Mouse (Mus musculus) stomach, embryonic 14.5 days (tissue): ENCODE results near the gene Scfd2. TPM values are rescaled to one million over a fixed set of nuclear protein-coding genes. Genes with fewer than 3 reads are reported as not detected.
A peak's percentile ranks its signal among the peaks of the same experiment; 100 is the strongest.

Source experiments
- ATAC-seq: fragments of 200-750 bp; cut with Nextera tagmentation; 2 replicates; pipeline ENCODE4 v1.8.0; 2017; ENCODE audit warnings: low read depth, moderate TSS enrichment; ENCODE audit not compliant: insufficient number of reproducible peaks, insufficient read depth, low FRiP score
- H3K27ac ChIP-seq: fragments of 300-500 bp; sonication (generic); 2 replicates; pipeline ENCODE4 v1.5.1; 2014; ENCODE audit warnings: mild to moderate bottlenecking, low read length, moderate library complexity, mixed read lengths
- H3K27me3 ChIP-seq: fragments of 300-500 bp; sonication (generic); 2 replicates; pipeline ENCODE4 v1.6.1; 2014; ENCODE audit warnings: low read length, control low read depth, mixed read lengths; ENCODE audit not compliant: control insufficient read depth, insufficient read depth
- H3K36me3 ChIP-seq: fragments of 300-500 bp; sonication (generic); 2 replicates; pipeline ENCODE4 v1.6.1; 2014; ENCODE audit warnings: mild to moderate bottlenecking, control low read depth, low read length, moderate library complexity, mixed read lengths; ENCODE audit not compliant: control insufficient read depth, insufficient read depth
- H3K4me1 ChIP-seq: fragments of 300-500 bp; sonication (generic); 2 replicates; pipeline ENCODE4 v1.6.1; 2014; ENCODE audit warnings: low read length, control low read depth, mixed read lengths; ENCODE audit not compliant: control insufficient read depth, insufficient read depth
- H3K4me2 ChIP-seq: fragments of 300-500 bp; sonication (generic); replicated peaks from 2 replicates; pipeline ENCODE4 v1.6.1; 2014; ENCODE audit warnings: low read depth, low read length, control low read depth
- H3K4me3 ChIP-seq: fragments of 300-500 bp; sonication (generic); 2 replicates; pipeline ENCODE4 v1.5.1; 2014; ENCODE audit warnings: low read depth, low read length, control low read depth
- H3K9ac ChIP-seq: fragments of 300-500 bp; sonication (generic); replicated peaks from 2 replicates; pipeline ENCODE4 v1.6.1; 2014; ENCODE audit warnings: low read depth, mild to moderate bottlenecking, control low read depth, low read length, moderate library complexity, mixed read lengths
- H3K9me3 ChIP-seq: fragments of 300-500 bp; sonication (generic); 2 replicates; pipeline ENCODE4 v1.6.1; 2016; ENCODE audit warnings: low read depth, low read length, control low read depth; ENCODE audit not compliant: control insufficient read depth
- WGBS: fragments of 180-500 bp; shearing (Covaris S2); extraction: QIAGEN DNeasy Blood & Tissue Kit; methylation state at CpG from one replicate; pipeline ENCODE4 v1.1.7; 2014; 5-methylcytosine and 5-hydroxymethylcytosine counted together
- polyA plus RNA-seq: library from polyadenylated mRNA; unstranded; fragments of >200 nt; fragmentation: Nextera tagmentation; extraction: Ambion mirVana; gene quantifications from 2 replicates; pipeline ENCODE4 v1.2.1, GENCODE M21; 2014

Scfd2 gene
- polyA plus RNA-seq, 1 experiment from 2014 or later = 15.0 TPM

DNA sequence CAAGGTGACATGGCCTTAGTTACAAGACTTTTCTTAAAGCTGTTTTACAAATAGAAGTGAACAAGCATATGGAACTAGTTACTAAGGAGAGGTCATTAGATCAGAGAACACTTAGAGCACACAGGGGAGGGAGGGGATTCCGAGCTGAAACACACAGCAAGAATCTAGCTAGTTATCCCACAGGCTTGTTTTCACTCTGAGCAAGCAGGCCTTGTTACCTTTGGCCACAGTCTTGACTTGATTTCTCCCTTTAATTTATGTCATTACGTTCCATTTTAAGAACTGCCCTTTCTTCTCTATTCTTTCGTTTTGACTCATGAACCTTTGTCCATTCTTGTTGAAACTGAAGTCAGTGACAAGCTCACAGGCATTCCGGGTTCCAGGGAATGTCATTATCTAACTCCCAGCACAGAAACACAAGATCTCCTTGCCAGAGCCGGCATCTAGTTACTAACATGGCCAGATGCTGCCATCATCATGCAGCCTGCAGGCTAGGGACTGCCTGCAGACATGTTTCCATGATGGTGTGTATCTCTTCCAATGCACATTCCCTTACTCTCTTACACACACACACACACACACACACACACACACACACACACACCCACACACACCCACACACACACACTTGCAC is 263.7 kb downstream of the Scfd2 start:
- Histone ChIP-seq H3K27ac (no peak overlapping the region), H3K36me3 (no peaks in the 10 kb centered on the region), H3K4me1 (peaks cover 24% of the 10 kb centered on the region), H3K4me2 (no peak overlapping the region), H3K9ac (no peak overlapping the region), H3K27me3 (no peaks in the 10 kb centered on the region), H3K4me3 (no peak overlapping the region), H3K9me3 (no peaks in the 10 kb centered on the region)
- WGBS = 69% methylated on average over 5 of the region's 5 CpGs
- ATAC-seq = no peak

DNA sequence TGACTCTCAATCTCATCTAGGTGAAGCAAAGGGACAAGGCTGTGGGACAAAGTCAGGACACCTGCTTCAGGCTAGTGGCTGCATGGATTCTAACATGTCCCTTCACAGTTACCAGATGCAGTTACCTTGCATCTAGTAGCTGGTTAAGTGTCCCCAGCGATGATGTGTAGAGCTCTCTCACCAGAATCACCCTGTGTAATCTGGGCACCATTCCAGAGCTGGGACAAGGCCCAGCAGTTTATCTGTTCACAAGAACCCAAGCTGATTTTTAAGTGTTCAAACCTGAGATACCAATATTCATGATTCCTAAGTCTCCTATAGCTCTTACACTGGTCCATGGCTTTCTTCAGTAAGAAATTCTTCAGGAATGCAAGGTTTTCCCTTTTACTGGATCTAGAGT is 264.4 kb downstream of the Scfd2 start:
- H3K4me3 ChIP-seq = no peak overlapping the region
- H3K36me3 ChIP-seq = no peaks in the 10 kb centered on the region
- 65% methylated on average over 1 of the region's 1 CpGs for WGBS
- H3K4me1 ChIP-seq = peaks cover 24% of the 10 kb centered on the region
- H3K9ac ChIP-seq = no peak overlapping the region
- H3K4me2 ChIP-seq = no peak overlapping the region
- no peaks in the 10 kb centered on the region for H3K27me3 ChIP-seq
- no peak overlapping the region for H3K27ac ChIP-seq
- H3K9me3 ChIP-seq = no peaks in the 10 kb centered on the region
- ATAC-seq = no peak

DNA sequence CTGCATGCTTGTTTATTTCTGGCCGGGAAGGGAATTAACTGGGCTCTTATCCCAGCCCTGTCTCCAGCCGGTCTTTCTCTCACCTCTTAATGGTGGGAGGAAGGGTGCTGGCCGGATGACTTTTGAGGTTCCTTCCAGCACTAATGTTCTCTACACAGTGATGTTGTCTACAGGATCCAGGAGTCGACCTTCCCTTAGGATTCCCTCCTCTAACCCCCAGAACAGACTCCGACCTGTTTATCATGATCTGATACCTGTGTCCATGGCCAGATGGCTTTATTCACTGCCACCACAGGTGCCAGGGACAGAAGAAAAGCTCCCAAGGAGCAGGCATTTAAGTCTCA is 265.1 kb downstream of the Scfd2 start:
- H3K4me3 ChIP-seq = no peak overlapping the region
- ATAC-seq = peak; percentile 46; the same call in 1 of the 2 replicates
- H3K27ac ChIP-seq = no peak overlapping the region

DNA sequence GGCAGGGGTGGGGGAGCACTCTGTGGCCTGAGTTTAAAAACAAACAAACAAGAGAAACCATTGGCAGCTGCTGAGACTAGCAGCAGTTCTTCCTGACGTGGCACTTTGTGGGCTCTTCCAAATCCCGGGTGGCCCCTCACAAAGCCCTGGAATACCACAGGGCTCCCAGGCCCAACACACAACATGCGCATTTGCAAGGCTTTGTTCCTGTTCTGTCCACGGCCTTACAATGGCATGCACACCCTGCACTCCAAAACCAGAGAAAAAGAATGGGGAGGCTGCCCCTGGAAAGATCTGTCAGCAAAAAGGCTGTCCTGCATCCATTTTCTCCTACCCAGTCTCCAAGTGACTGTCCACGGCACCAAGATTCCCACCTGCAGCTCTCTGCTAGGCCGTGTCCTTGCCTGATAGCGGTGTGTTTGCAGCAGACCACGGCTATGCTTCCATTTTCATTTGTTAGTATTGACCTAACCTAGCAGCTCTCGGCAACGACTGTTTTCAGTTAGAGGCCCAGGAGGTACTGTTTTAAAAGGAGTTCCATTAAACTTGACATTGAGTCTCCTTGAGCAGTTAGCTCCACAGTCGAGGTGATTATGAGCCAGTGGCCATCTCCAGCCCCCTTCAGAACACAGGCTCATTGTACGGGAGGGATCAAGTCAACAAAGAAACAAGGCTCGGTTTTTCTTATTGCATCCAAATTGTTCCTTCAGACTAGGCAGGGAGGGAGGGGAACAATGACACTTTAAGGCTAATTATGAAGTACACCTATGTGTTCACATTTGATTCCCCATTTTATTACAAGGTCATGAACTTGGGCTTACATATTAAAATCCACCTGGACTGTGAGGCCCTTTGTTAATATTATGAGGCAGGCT is 265.7 kb downstream of the Scfd2 start:
- Histone ChIP-seq H3K36me3 (no peaks in the 10 kb centered on the region), H3K4me2 (no peak overlapping the region), H3K9ac (no peak overlapping the region), H3K27me3 (no peaks in the 10 kb centered on the region), H3K9me3 (no peaks in the 10 kb centered on the region), H3K27ac (peak overlapping the region; percentile 52; the same call in 1 of the 2 replicates), H3K4me3 (no peak overlapping the region), H3K4me1 (peaks cover 25% of the 10 kb centered on the region)
- no peak for ATAC-seq
- 48% methylated on average over 13 of the region's 13 CpGs for WGBS

More for the DNA sequence above, 265.1 kb downstream of the Scfd2 start:
- no peaks in the 10 kb centered on the region for H3K9me3 ChIP-seq
- no peaks in the 10 kb centered on the region for H3K36me3 ChIP-seq
- peaks cover 24% of the 10 kb centered on the region for H3K4me1 ChIP-seq
- H3K4me2 ChIP-seq = no peak overlapping the region
- 31% methylated on average over 5 of the region's 5 CpGs for WGBS
- no peaks in the 10 kb centered on the region for H3K27me3 ChIP-seq
- H3K9ac ChIP-seq = no peak overlapping the region

DNA sequence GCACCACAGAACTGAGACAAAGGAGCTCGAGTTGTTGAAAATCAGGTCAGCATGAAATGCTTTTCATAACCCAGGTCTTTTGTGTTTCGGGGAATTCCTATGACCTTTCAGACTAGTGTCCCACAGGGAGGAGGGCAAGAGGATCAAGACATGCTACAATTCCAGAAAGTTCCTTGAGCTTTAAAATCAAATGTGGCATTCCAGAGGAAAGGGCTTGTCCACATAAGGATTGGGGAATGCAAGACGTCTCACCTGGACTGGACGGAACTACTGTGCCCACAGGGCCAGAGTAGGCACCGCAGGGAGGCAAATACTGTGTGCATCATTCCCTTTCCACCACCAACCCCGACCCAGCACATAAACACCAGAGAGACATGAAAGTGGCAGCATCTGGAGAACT is 266.4 kb downstream of the Scfd2 start:
- Histone ChIP-seq H3K36me3 (no peaks in the 10 kb centered on the region), H3K9ac (no peak overlapping the region), H3K4me2 (no peak overlapping the region), H3K27me3 (no peaks in the 10 kb centered on the region), H3K27ac (no peak overlapping the region), H3K9me3 (no peaks in the 10 kb centered on the region), H3K4me3 (no peak overlapping the region), H3K4me1 (peaks cover 32% of the 10 kb centered on the region)
- no peak for ATAC-seq
- 73% methylated on average over 6 of the region's 6 CpGs for WGBS

DNA sequence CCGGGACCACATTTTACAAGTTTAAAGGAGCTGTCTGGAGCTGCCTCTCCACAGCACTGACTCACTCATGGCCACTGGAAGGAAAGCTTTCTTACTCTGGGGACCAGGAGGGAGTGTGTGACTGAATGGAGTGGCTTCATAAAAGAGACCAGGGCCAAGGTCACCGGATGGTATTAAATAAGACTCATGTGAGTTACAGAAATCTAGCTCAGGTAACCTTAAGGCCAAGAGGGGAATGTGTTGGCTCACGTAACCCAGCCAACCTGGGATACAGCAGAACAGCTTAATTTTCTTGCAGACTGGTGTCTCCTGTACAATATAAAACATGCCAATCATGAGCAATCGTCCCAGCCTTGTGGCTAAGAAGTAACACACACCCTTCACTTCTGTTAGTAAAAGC is 267.0 kb downstream of the Scfd2 start:
- 76% methylated on average over 4 of the region's 4 CpGs for WGBS
- Histone ChIP-seq H3K4me3 (no peak overlapping the region), H3K36me3 (no peaks in the 10 kb centered on the region), H3K4me1 (peaks cover 36% of the 10 kb centered on the region), H3K9ac (no peak overlapping the region), H3K27ac (no peak overlapping the region), H3K4me2 (no peak overlapping the region), H3K27me3 (no peaks in the 10 kb centered on the region), H3K9me3 (no peaks in the 10 kb centered on the region)
- no peak for ATAC-seq

DNA sequence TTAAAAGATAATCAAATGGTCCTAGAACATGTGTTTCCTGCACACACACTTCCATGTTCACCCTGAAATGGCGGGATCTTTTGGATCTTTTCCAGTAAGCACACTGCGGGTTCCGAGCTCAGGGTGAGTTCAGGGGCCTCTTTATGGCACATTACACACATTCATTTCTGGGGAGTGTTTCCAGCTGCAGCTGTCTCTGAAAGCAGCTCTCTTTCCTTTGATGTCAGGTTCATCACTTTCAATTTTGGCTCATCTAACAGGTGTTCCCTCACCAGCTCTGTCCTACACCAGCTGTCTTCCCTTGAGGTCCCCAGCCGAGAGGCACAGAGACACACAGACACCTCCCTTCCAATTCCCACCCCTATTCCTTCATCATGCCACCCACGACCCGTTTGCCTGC is 270.5 kb downstream of the Scfd2 start:
- Histone ChIP-seq H3K27ac (peak overlapping the region; percentile 82; the same call in 1 of the 2 replicates), H3K27me3 (no peaks in the 10 kb centered on the region), H3K36me3 (no peaks in the 10 kb centered on the region), H3K4me3 (no peak overlapping the region), H3K9ac (no peak overlapping the region), H3K4me1 (peaks cover 28% of the 10 kb centered on the region), H3K4me2 (no peak overlapping the region), H3K9me3 (no peaks in the 10 kb centered on the region)
- WGBS = 50% methylated on average over 6 of the region's 6 CpGs
- ATAC-seq = no peak

DNA sequence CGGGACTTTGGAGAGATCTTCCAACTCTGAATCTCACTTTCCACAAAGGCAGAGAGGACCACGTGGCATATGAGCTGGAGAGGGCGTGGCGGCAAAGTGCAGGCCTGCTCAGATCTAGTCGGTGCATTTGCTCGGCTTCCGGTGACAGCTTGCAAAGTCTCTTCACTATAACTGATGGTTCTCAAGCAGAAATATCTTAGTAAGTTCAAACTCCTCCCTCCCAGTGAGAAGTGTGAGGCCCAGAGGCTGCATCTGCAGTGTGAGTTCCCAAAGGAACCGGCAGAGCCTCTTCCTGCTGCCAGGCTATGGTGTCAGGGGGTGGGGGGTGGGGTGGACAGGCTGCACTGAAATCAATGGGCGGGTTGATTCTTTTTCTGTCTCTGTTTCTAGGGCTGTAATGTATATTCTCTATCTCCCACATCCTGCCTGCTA is 271.2 kb downstream of the Scfd2 start:
- peak; percentile 65; the same call in 1 of the 2 replicates for ATAC-seq
- Histone ChIP-seq H3K36me3 (no peaks in the 10 kb centered on the region), H3K27me3 (no peaks in the 10 kb centered on the region), H3K9ac (no peak overlapping the region), H3K9me3 (no peaks in the 10 kb centered on the region), H3K4me3 (no peak overlapping the region), H3K27ac (peak overlapping the region; percentile 82), H3K4me2 (0 out of 2 replicates have a peak overlapping the region, but pooled peaks have one; percentile 1), H3K4me1 (peaks cover 22% of the 10 kb centered on the region)
- 14% methylated on average over 9 of the region's 9 CpGs for WGBS
